Mouse (Mus musculus): ENCODE measurements around the gene Gm44596. TPM values are rescaled to one million over a fixed set of nuclear protein-coding genes. Genes with fewer than 3 reads are reported as not detected.
A peak's percentile ranks its signal among the peaks of the same experiment; 100 is the strongest.

Gm44596 gene
- polyA plus RNA-seq (2015; fragmentation: Nextera tagmentation; extraction: Ambion mirVana): not detected in 2 replicates

- H3K9me3 ChIP-seq: no peaks in the 10 kb centered on the region
- H3K9ac ChIP-seq: peak within 1 kb of the TSS; percentile 15; the same call in 1 of the 2 replicates
- 17% methylated on average over 6 of the region's 6 CpGs for whole genome bisulfite sequencing
- H3K4me2 ChIP-seq: no peak within 1 kb of the TSS
- no peak within 1 kb of the TSS for H3K4me3 ChIP-seq
- H3K4me1 ChIP-seq (replicated peaks): peaks cover 16% of the 10 kb centered on the region
- H3K27ac ChIP-seq: peak within 1 kb of the TSS; percentile 55; the same call in 1 of the 2 replicates
- no peaks in the 10 kb centered on the region for H3K27me3 ChIP-seq
- peaks cover 29% of the 10 kb centered on the region for H3K36me3 ChIP-seq
- peak; percentile 77 for ATAC-seq (ENCODE audit: low FRiP score)
Measured at GRCm38 (mm10) chr6:128375192-128375591, at the start of gene Gm44596, which contains the start of gene Tex52. Gm44596 (plus strand) TSS chr6:128375503. Tex52 (plus strand) TSS chr6:128375456.

- no peak overlapping the region for H3K4me3 ChIP-seq
- ATAC-seq (ENCODE audit: low FRiP score): peak; percentile 79
Measured at GRCm38 (mm10) chr6:128334397-128335124, 40.7 kb upstream of the Gm44596 start.

GRCm38 (mm10) chr6:128337467-128337866 lies 37.8 kb upstream of the Gm44596 start:
- no peak overlapping the region for H3K27ac ChIP-seq
- H3K36me3 ChIP-seq: peaks cover 47% of the 10 kb centered on the region
- no peak overlapping the region for H3K4me2 ChIP-seq
- H3K4me1 ChIP-seq (replicated peaks): peaks cover 19% of the 10 kb centered on the region
- H3K9me3 ChIP-seq: no peaks in the 10 kb centered on the region
- WGBS: 77% methylated on average over 7 of the region's 7 CpGs
- H3K9ac ChIP-seq: no peak overlapping the region
- no peaks in the 10 kb centered on the region for H3K27me3 ChIP-seq
- H3K4me3 ChIP-seq: no peak overlapping the region
- no peak for ATAC-seq (ENCODE audit: low FRiP score)

More at GRCm38 (mm10) chr6:128334397-128335124, 40.7 kb upstream of the Gm44596 start:
- no peak overlapping the region for H3K4me2 ChIP-seq
- peak overlapping the region; percentile 27; the same call in 1 of the 2 replicates for H3K27ac ChIP-seq
- H3K9me3 ChIP-seq: peaks cover 11% of the 10 kb centered on the region; the same call in 1 of the 2 replicates
- peaks cover 65% of the 10 kb centered on the region for H3K36me3 ChIP-seq
- no peak overlapping the region; the same call in 1 of the 2 replicates for H3K9ac ChIP-seq
- peaks cover 16% of the 10 kb centered on the region for H3K4me1 ChIP-seq (replicated peaks)
- H3K27me3 ChIP-seq: no peaks in the 10 kb centered on the region
- 20% methylated on average over 12 of the region's 12 CpGs for WGBS

GRCm38 (mm10) chr6:128338876-128339275 lies 36.4 kb upstream of the Gm44596 start:
- Histone ChIP-seq H3K9me3 (no peaks in the 10 kb centered on the region), H3K36me3 (peaks cover 38% of the 10 kb centered on the region), H3K4me1 (replicated peaks) (peaks cover 19% of the 10 kb centered on the region), H3K27me3 (no peaks in the 10 kb centered on the region), H3K4me2 (no peak overlapping the region), H3K27ac (peak overlapping the region; percentile 40; the same call in 1 of the 2 replicates), H3K4me3 (no peak overlapping the region), H3K9ac (no peak overlapping the region)
- WGBS: 59% methylated on average over 5 of the region's 5 CpGs
- ATAC-seq (ENCODE audit: low FRiP score): no peak

GRCm38 (mm10) chr6:128341956-128342723 lies 33.2 kb upstream of the Gm44596 start:
- H3K4me3 ChIP-seq: no peak overlapping the region
- H3K9me3 ChIP-seq: no peaks in the 10 kb centered on the region
- H3K4me1 ChIP-seq (replicated peaks): peaks cover 19% of the 10 kb centered on the region
- H3K9ac ChIP-seq: no peak overlapping the region
- H3K4me2 ChIP-seq: no peak overlapping the region
- no peak overlapping the region for H3K27ac ChIP-seq
- H3K27me3 ChIP-seq: no peaks in the 10 kb centered on the region
- ATAC-seq (ENCODE audit: low FRiP score): no peak
- WGBS: 95% methylated on average over 11 of the region's 11 CpGs
- peaks cover 16% of the 10 kb centered on the region for H3K36me3 ChIP-seq

GRCm38 (mm10) chr6:128345623-128346022 lies 29.7 kb upstream of the Gm44596 start:
- no peaks in the 10 kb centered on the region for H3K9me3 ChIP-seq
- no peak overlapping the region for H3K27ac ChIP-seq
- WGBS: 94% methylated on average over 10 of the region's 10 CpGs
- H3K4me1 ChIP-seq (replicated peaks): 0 out of 2 replicates have a peak, but pooled peaks cover 14% of the 10 kb centered on the region
- H3K9ac ChIP-seq: no peak overlapping the region
- no peaks in the 10 kb centered on the region for H3K27me3 ChIP-seq
- peaks cover 15% of the 10 kb centered on the region for H3K36me3 ChIP-seq
- no peak overlapping the region for H3K4me2 ChIP-seq
- ATAC-seq (ENCODE audit: low FRiP score): no peak
- no peak overlapping the region for H3K4me3 ChIP-seq

- no peaks in the 10 kb centered on the region for H3K27me3 ChIP-seq
- H3K27ac ChIP-seq: no peak overlapping the region
- H3K4me1 ChIP-seq (replicated peaks): 0 out of 2 replicates have a peak, but pooled peaks cover 14% of the 10 kb centered on the region
- H3K36me3 ChIP-seq: peaks cover 17% of the 10 kb centered on the region
- 89% methylated on average over 6 of the region's 6 CpGs for WGBS
- no peak overlapping the region for H3K9ac ChIP-seq
- H3K4me2 ChIP-seq: no peak overlapping the region
- ATAC-seq (ENCODE audit: low FRiP score): no peak
- H3K9me3 ChIP-seq: no peaks in the 10 kb centered on the region
- H3K4me3 ChIP-seq: no peak overlapping the region
Measured at GRCm38 (mm10) chr6:128346782-128347181, 28.5 kb upstream of the Gm44596 start.

- Histone ChIP-seq H3K4me3 (no peak overlapping the region), H3K9me3 (no peaks in the 10 kb centered on the region), H3K36me3 (peaks cover 13% of the 10 kb centered on the region), H3K9ac (no peak overlapping the region), H3K4me1 (replicated peaks) (peaks cover 33% of the 10 kb centered on the region), H3K27me3 (no peaks in the 10 kb centered on the region), H3K27ac (peak overlapping the region; percentile 8), H3K4me2 (no peak overlapping the region)
- 39% methylated on average over 7 of the region's 7 CpGs for WGBS
- no peak for ATAC-seq (ENCODE audit: low FRiP score)
Measured at GRCm38 (mm10) chr6:128349711-128350110, 25.6 kb upstream of the Gm44596 start.

GRCm38 (mm10) chr6:128354140-128354539 lies 21.2 kb upstream of the Gm44596 start:
- Histone ChIP-seq H3K27ac (no peak overlapping the region), H3K4me1 (replicated peaks) (peaks cover 36% of the 10 kb centered on the region), H3K27me3 (no peaks in the 10 kb centered on the region), H3K4me2 (peak overlapping the region; percentile 78), H3K9ac (peak overlapping the region; percentile 35; the same call in 1 of the 2 replicates), H3K36me3 (peaks cover 36% of the 10 kb centered on the region), H3K9me3 (no peaks in the 10 kb centered on the region), H3K4me3 (peak overlapping the region; percentile 74; the same call in 1 of the 2 replicates)
- ATAC-seq (ENCODE audit: low FRiP score): no peak
- WGBS: 40% methylated on average over 3 of the region's 3 CpGs

- H3K36me3 ChIP-seq: peaks cover 36% of the 10 kb centered on the region
- H3K9me3 ChIP-seq: no peaks in the 10 kb centered on the region
- H3K27me3 ChIP-seq: no peaks in the 10 kb centered on the region
- H3K4me2 ChIP-seq: peak overlapping the region; percentile 78
- peak overlapping the region; percentile 88 for H3K9ac ChIP-seq
- under 1% methylated on average over 28 of the region's 28 CpGs for WGBS
- peak overlapping the region; percentile 93 for H3K27ac ChIP-seq
- peaks cover 40% of the 10 kb centered on the region for H3K4me1 ChIP-seq (replicated peaks)
- ATAC-seq (ENCODE audit: low FRiP score): peak; percentile 82
- peak overlapping the region; percentile 74 for H3K4me3 ChIP-seq
Measured at GRCm38 (mm10) chr6:128355201-128355681, 20.1 kb upstream of the Gm44596 start.

- H3K27me3 ChIP-seq: no peaks in the 10 kb centered on the region
- H3K4me1 ChIP-seq (replicated peaks): peaks cover 45% of the 10 kb centered on the region
- ATAC-seq (ENCODE audit: low FRiP score): peak; percentile 99
- peak within 1 kb of the TSS; percentile 93 for H3K27ac ChIP-seq
- peak within 1 kb of the TSS; percentile 88 for H3K9ac ChIP-seq
- peaks cover 30% of the 10 kb centered on the region for H3K36me3 ChIP-seq
- no peaks in the 10 kb centered on the region for H3K9me3 ChIP-seq
- peak within 1 kb of the TSS; percentile 74 for H3K4me3 ChIP-seq
- H3K4me2 ChIP-seq: peak within 1 kb of the TSS; percentile 78
- WGBS: 0% methylated on average over 41 of the region's 42 CpGs
Measured at GRCm38 (mm10) chr6:128355726-128356416, 19.4 kb upstream of the Gm44596 start, which contains the start of gene Tulp3. Tulp3 (minus strand) TSS chr6:128355851.

Data from hindbrain, embryonic 13.5 days (tissue).